Mouse (Mus musculus) heart, postnatal 25 days (tissue): ENCODE results near the gene Uba6. TPM values are rescaled to one million over a fixed set of nuclear protein-coding genes. Genes with fewer than 3 reads are reported as not detected.

Experiments used
- DNase-seq: peaks from one replicate; pipeline ENCODE4 v3.0.0; 2022; ENCODE audit warnings: low spot score
- intact Hi-C: fragments of 180-260 bp; cut with DNase I; formaldehyde crosslinking; loops from one replicate; pipeline ENCODE4 v1.15.1; 2025
- total RNA-seq, 2 experiments: library from RNA; stranded (reverse); gene quantifications; 2 replicates each; pipeline ENCODE4 v1.2.3; 2021

Gene Uba6
- total RNA-seq: 1 to 10 TPM; 7.0 to 7.2 TPM

DNA sequence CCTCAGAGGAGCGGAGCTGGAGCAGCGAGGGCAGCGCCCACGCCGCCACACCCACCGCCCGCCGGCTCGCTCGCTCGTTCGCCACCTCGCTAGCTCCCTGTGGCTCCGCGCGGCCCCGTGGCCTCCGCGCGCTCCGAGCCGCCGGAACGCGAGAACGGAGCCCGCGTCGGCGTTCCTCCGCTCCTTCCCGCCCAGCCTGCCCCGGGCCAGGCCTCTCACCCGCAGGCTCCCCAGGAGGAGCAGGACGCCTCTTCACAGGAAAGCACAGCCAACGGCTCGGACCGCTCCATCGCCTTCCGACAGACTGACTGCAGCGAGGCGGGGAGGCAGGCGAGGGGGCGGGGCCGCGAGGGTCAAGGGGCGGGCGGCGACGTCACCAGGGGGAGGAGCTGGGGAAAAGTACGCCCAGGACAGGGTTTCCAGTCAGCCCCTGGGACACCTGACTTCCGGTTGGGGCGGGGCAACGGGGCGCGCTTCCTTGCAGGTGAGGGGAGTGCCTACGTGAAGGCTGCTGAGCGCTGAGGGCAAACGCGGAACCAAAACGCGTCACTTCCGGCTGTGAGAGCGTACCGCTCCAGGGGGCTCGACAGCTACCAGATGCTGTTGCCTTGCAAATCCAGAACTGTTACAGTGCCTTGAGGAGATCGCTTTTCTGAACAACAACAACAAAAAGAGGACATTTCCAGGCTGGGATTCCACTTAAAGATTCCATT, at the start of gene Uba6:
Gene Uba6, minus strand, starts transcription at position 355 of the 713 bp plus-strand sequence.
- peak; percentile 96 for DNase-seq
- intact Hi-C loops: loop anchor here (5.0 to 10.0 kb wide), 2 partner anchors 105 to 632 kb away; partner anchors contain the start of genes Cenpc1 and Ythdc1

GRCm38 (mm10) chr5:86197801-86198200, 25.2 kb upstream of the Uba6 start, which contains the start of gene Gnrhr:
Gene Gnrhr (minus strand): TSS chr5:86197901.
- intact Hi-C loops: no loop called here
- DNase-seq: no peak

DNA sequence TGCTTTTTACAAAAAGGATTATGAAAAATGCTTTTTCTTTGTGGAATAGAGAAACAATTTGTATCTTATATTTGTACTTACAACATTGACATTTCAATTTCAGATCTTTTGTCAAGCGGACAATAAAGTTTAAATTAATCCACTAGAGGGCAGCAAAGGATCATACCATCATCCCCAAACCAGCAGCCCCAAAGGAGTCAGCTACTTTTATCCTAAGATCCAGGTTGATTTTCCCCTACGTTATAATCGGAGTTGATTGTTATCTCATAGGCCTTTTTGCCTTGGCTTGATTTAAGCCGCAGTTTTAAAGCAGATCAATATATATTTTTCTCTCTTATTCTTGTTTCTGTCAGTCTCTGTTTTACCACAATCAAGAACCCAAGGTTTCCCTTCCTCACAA, 18.8 kb upstream of the Uba6 start:
- DNase-seq: no peak
- intact Hi-C loops: loop anchor here (2.0 kb wide), 1 partner anchor 219 kb away; no protein-coding TSS in a partner anchor

DNA sequence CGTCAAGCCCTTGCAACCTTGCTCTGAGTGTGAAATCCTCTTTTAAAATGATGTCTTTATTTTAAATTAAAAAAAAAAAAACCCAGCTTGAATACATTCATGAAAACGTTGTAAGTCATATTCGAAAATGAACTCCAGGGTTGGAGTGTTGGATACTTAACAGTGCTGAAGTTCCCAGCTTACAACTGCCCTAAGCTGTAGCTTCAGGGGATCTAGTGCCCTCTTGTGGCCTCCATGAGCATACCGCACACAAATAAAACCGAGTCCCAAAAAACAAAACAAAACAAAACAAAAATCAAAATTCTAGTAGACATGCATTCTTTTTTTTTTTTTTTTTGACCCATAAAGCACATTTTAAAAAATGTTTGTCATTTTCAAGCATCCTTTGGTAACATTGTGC, 18.2 kb upstream of the Uba6 start:
- intact Hi-C loops: loop anchor here (2.0 kb wide), 1 partner anchor 220 kb away; no protein-coding TSS in a partner anchor
- DNase-seq: no peak

DNA sequence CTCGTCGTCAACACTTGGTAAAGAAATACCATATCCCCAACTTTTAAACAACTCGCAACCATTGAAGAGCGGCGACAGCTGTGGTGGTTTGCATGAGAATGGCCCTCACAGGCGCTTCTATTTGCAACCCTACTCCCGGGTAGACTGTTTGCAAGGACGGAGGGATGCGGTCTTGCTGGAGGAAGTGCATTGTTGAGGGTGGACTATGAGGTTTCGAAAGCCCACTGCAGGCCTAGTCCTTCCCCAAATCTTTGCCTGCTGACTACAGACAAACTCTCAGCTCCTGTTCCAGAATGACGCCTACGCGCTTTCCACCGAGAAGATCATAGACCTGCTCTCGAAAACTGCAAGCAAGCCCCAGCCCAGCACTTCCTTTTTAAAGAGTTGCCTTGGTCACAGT, 17.7 kb upstream of the Uba6 start:
- intact Hi-C loops: loop anchor here (2.0 kb wide), 1 partner anchor 221 kb away; no protein-coding TSS in a partner anchor
- DNase-seq: no peak

DNA sequence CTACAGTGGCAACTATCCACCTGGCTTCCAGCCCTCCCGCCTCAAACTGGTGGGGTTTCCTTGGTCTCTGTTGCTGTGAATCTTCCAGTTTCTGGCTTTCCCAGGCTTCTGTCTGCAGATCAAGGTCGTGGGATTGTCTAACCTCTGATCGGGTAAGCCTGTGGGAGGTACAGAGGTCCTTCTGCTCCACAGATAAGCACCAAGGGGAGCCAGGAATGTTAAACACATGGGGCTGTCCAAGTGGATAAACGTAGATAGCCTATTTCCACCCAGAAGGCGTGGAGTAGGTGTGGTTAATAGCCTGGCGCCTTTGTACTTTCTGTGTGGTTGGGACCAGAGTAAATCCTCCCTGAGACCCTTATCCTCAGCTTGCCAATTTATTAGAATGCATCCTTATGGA, 14.8 kb upstream of the Uba6 start:
- intact Hi-C loops: no loop called here
- DNase-seq: no peak

DNA sequence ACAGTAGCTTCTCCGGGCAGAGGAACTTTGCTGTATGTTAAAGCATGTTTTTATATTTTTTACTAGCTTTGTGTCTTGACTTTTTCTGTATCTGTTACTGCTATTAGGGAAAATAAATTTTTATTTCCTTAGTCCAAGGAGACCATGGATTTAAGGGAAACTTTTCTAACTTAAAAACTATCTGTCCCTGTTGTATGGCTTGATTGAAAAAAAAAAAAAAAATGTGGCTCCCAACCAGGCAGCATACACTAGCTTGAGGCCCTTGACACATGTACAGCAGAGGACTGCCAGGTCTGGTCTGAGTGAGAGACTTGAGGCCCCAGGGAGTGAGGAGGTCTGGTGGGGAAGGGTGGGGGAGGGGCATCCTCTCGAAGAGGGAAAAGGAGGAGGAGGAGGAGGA, 1.2 kb upstream of the Uba6 start:
- intact Hi-C loops: loop anchor here (5.0 to 10.0 kb wide), 2 partner anchors 106 to 631 kb away; partner anchors contain the start of genes Cenpc1 and Ythdc1
- DNase-seq: no peak

- DNase-seq: no peak
- intact Hi-C loops: loop anchor here (5.0 to 10.0 kb wide), 2 partner anchors 105 to 633 kb away; partner anchors contain the start of genes Cenpc1 and Ythdc1
Measured at GRCm38 (mm10) chr5:86172088-86172448, 535 bp downstream of the Uba6 start.

DNA sequence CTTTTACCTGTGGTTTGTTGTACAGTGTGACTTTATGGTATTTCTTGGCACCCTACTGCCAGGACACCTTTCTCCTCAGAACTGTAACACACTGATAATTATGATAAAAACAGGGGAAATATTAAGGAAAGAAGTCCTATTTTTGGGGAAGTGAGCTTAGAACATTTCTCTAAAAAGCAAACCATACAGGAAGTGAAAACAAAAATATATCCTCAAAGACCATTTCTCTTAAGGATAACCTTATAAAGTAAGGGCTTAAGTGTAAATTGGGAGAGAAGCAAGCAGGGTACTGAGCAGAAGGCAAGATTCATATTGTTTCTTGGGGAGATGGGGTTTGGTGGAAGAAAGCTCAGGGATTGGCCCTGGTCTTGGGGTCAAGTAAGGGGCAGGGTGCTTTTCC, 42.8 kb downstream of the Uba6 start:
- intact Hi-C loops: loop anchor here (5.0 kb wide), 1 partner anchor 63 kb away; the partner anchor contains the start of gene Cenpc1
- DNase-seq: no peak

DNA sequence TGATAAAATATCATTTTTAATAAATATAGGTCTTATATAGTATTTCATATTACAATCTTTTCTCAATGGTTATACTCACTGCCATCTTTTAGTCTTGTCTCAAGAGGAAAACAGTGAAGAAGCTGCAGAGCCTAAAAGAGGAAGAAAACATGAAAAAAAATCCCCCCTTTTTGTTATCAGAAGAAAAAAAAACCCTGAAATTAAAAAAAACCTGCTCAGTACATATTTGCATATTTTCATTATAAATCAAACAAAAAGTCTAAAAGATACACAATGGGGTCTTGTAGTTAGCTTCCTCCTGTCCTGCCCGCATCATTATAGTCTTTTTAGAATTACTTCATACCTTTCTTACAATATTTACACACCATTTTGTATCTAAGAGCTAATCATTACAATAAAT, 43.9 kb downstream of the Uba6 start:
- DNase-seq: no peak
- intact Hi-C loops: no loop called here

GRCm38 (mm10) chr5:86118457-86119094, 54.0 kb downstream of the Uba6 start:
- intact Hi-C loops: loop anchor here (5.0 kb wide), 1 partner anchor 51 kb away; the partner anchor contains the start of gene Cenpc1

DNA sequence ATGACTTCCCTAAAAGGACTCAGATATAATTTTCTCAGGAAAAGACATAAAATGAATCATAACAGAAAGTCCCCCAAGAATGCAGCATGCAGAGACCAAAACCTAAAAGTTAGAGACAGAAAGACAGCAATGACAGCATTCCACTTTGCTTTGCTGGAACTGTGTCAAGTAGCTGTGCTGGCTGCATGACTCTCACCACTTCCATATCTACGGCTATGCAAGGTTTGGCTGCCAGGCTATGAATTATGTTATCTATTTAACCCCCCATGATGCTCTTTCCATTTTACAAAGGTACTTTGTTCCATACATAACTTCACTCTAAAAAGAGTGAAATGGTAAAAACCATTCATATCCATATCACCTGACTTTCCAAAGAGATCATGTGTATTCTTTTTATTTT, 58.6 kb downstream of the Uba6 start:
- no peak for DNase-seq
- intact Hi-C loops: no loop called here

More at GRCm38 (mm10) chr5:86118457-86119094, 54.0 kb downstream of the Uba6 start:
- DNase-seq: no peak

GRCm38 (mm10) chr5:86113037-86113436, 59.6 kb downstream of the Uba6 start:
- intact Hi-C loops: no loop called here
- DNase-seq: no peak

DNA sequence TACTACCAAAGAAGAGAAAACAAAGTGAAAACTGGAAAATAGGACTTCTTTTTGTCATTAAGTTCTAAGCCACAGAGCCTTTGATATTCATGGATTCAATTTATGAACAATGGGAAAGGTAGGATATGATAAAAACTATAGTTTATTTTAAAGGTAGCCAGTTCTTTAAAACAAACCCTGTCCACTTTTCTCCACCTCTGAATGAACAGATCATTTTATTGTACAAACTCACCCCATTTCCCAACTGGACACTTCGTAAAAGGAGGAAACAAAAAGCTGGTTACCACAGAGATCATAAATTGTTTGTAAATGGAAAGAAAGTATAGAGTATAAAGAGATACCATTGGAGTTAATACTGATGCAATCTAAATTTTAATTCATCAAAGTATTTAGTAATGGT, 61.5 kb downstream of the Uba6 start:
- DNase-seq: no peak
- intact Hi-C loops: no loop called here

- intact Hi-C loops: no loop called here
Measured at GRCm38 (mm10) chr5:86106610-86107009, 66.0 kb downstream of the Uba6 start.

GRCm38 (mm10) chr5:86102176-86102575, 70.4 kb downstream of the Uba6 start:
- no peak for DNase-seq
- intact Hi-C loops: no loop called here

More at GRCm38 (mm10) chr5:86106610-86107009, 66.0 kb downstream of the Uba6 start:
- DNase-seq: no peak

DNA sequence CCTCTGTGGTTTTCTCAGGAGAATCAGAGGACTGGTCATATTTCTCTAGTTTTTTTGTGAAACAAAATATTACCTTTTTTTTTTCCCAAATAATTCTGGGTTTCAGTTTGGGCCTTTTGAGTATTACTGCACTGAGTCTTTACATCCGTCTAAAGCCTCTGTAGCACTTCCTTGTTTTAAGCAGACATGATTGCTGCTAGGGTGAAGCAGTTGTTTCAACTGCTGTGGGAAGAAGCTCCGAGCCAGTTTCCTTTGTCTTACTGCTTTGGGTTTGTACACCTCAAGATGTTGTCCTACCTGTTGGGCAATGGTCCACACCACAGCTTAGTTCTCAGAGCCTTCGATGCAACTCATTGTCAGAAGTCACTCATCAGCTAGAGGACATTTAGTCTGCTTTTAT, 72.0 kb downstream of the Uba6 start:
- intact Hi-C loops: no loop called here

GRCm38 (mm10) chr5:86098988-86099387, 73.6 kb downstream of the Uba6 start:
- DNase-seq: no peak
- intact Hi-C loops: no loop called here

More for the DNA sequence above, 72.0 kb downstream of the Uba6 start:
- no peak for DNase-seq

DNA sequence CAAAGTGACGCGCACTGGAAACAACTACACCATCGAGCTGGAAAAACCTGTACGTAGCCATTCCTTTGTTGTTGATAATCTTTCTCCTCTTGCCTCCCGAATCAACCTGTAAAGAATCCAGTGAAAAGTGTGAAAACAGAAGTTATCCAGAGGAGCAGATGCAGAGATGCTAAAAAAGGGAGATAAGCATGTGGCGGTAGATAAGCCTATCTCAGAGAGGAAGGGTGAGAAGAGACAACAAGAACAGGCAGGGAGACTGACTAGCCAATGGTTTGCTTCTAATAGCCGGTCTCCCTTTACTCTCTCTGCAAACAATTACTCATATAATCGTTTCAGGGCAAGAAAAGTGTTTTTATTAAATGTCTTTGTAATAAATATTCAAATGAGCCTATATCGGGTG, 77.8 kb downstream of the Uba6 start:
- no peak for DNase-seq
- intact Hi-C loops: no loop called here

DNA sequence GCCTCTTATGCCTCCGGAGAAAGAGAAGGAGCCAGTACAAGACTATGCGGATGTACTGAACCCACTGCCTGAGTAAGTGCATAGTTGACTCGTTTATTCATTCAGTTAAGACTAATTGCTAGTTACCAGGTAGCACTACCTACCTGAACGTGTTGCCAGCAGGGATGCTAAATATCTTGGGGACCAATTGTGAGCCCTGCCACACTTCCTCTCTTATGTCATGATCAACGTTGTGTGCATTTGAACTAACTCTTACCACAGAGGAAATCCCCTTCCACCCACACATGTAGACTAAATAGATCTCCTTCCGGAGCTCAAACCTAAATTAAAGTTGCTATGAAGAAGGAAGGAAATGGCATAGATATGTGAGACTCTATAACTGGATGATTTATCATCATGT, 85.9 kb downstream of the Uba6 start:
- intact Hi-C loops: no loop called here
- DNase-seq: no peak

GRCm38 (mm10) chr5:86084979-86085378, 87.6 kb downstream of the Uba6 start:
- intact Hi-C loops: no loop called here

More at GRCm38 (mm10) chr5:86084979-86085378, 87.6 kb downstream of the Uba6 start:
- no peak for DNase-seq
